Mouse (Mus musculus) thymus, adult 2 months (tissue): Measurements from ENCODE around the gene 2210016F16Rik.

ENCODE experiments used
- CTCF ChIP-seq: fragments of 200-500 bp; IDR thresholded peaks from 2 replicates; pipeline ENCODE4 v1.5.1; 2012; ENCODE audit warnings: mild to moderate bottlenecking, control low read depth, low read length, moderate library complexity, borderline replicate concordance; ENCODE audit not compliant: control insufficient read depth, poor library complexity, insufficient read depth; ENCODE audit errors: extremely low read depth
- POLR2A ChIP-seq: fragments of 200-500 bp; IDR thresholded peaks from 2 replicates; pipeline ENCODE4 v1.6.1; 2012; ENCODE audit warnings: mild to moderate bottlenecking, low read length, control low read depth, moderate library complexity; ENCODE audit not compliant: control insufficient read depth, poor library complexity, insufficient read depth; ENCODE audit errors: extremely low read depth

- TF ChIP-seq POLR2A (no peak), CTCF (no peak)
These were observed 509 bp upstream of the 2210016F16Rik start for GRCm38 (mm10) chr13:58385547-58385920.
